Mouse (Mus musculus) testis, adult 2 months (tissue): ENCODE data around the gene Cdyl2. TPM values are rescaled to one million over a fixed set of nuclear protein-coding genes. Genes with fewer than 3 reads are reported as not detected.

ENCODE experiments used
- H3K27ac ChIP-seq: fragments of 200-500 bp; 2 replicates; pipeline ENCODE4 v1.5.1; 2012; ENCODE audit warnings: low read depth, low read length; ENCODE audit not compliant: control insufficient read depth, insufficient read depth
- H3K27me3 ChIP-seq: fragments of 200-500 bp; 2 replicates; pipeline ENCODE4 v1.6.1; 2012; ENCODE audit warnings: mild to moderate bottlenecking, low read length, moderate library complexity; ENCODE audit not compliant: control insufficient read depth, insufficient read depth
- H3K36me3 ChIP-seq: fragments of 200-500 bp; 2 replicates; pipeline ENCODE4 v1.6.1; 2012; ENCODE audit warnings: mild to moderate bottlenecking, low read length; ENCODE audit not compliant: control insufficient read depth, insufficient read depth
- H3K4me1 ChIP-seq: fragments of 200-500 bp; 2 replicates; pipeline ENCODE4 v1.6.1; 2012; ENCODE audit warnings: low read length; ENCODE audit not compliant: control insufficient read depth, insufficient read depth
- H3K4me3 ChIP-seq: fragments of 200-500 bp; 2 replicates; pipeline ENCODE4 v1.5.1; 2012; ENCODE audit warnings: low read depth, mild to moderate bottlenecking, low read length, moderate library complexity, mixed read lengths; ENCODE audit not compliant: control insufficient read depth
- CTCF ChIP-seq: fragments of 200-500 bp; IDR thresholded peaks from 2 replicates; pipeline ENCODE4 v1.5.1; 2012; ENCODE audit warnings: low read depth, mild to moderate bottlenecking, inconsistent platforms, low read length, moderate library complexity; ENCODE audit not compliant: control insufficient read depth, insufficient read depth, insufficient replicate concordance
- POLR2A ChIP-seq: fragments of 200-500 bp; IDR thresholded peaks from 2 replicates; pipeline ENCODE4 v1.6.1; 2012; ENCODE audit warnings: low read depth, mild to moderate bottlenecking, inconsistent platforms, low read length, moderate library complexity; ENCODE audit not compliant: control insufficient read depth
- polyA plus RNA-seq: library from polyadenylated mRNA; depleted of rRNA; stranded (reverse); fragments of >200 nt; gene quantifications from 2 replicates; pipeline ENCODE4 v1.2.3, GENCODE M21; 2012

Cdyl2 gene
- polyA plus RNA-seq, 1 experiment = 11.9 TPM

DNA sequence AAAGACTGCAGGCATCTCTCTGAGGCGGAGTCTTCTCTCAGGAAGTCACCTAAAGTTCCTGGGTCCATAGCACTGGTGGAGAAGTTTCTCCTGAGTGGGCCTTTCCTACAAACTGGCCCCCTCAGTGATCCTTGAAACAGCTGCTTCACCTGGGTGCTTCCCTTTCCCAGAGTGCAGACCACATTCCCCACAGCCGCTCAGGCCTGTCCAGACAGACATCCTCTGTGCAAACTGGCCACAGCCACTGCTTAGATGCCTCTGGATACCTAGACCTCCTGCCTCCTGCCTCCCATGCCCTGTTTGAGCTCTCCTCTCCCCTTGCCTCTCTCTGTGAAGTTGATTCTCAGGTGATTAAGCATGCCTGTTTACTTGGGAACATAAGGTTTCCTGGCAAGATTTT, 156.1 kb downstream of the Cdyl2 start:
- Histone ChIP-seq H3K27ac (no peak overlapping the region), H3K36me3 (no peaks in the 10 kb centered on the region), H3K4me1 (no peaks in the 10 kb centered on the region), H3K4me3 (no peak overlapping the region), H3K27me3 (no peaks in the 10 kb centered on the region)
- TF ChIP-seq CTCF = no peak
- no peak for TF ChIP-seq POLR2A

DNA sequence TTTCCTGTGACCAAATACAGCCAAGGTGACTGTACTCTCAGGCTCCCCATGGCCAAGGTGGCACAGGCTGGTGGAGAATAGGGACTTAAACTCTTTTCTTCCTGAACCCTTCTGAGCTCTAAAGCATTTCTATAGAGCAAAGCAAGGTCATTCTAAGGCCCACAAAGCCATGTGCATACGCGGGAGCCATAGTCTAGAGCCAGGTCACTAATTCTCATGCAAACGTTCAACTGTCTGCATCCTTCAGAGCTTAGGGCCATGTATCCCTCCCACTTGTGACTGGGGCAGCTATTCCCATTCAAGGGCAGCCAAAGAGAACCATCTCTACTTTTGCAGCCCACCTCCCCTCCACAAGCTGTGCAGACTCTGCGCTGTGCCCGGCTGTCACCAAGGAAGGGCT, 159.7 kb downstream of the Cdyl2 start:
- Histone ChIP-seq H3K27me3 (no peaks in the 10 kb centered on the region), H3K4me3 (no peak overlapping the region), H3K4me1 (no peaks in the 10 kb centered on the region), H3K27ac (no peak overlapping the region), H3K36me3 (no peaks in the 10 kb centered on the region)
- TF ChIP-seq POLR2A = no peak
- TF ChIP-seq CTCF = no peak

DNA sequence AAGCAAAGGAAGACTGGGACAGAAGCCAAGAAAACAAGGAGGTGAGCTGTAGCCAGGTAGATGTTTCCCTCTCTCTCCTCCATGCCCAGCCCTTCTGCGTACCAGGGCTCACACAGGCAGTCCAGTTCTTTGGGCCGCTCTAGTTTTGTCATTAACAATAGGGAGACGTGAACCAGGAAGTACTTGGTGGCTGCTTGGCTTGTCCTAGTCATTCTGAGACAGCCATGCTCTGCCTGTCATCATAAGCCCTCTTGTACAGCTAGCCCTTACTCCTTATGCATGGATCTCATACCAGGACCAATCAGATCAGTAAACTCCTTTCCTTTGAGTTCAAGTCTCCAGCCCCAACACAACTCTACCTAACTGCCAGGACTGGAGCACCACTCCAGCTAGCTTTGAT, 180.0 kb downstream of the Cdyl2 start:
- Histone ChIP-seq H3K27me3 (no peaks in the 10 kb centered on the region), H3K36me3 (no peaks in the 10 kb centered on the region), H3K27ac (no peak overlapping the region), H3K4me3 (no peak overlapping the region), H3K4me1 (no peaks in the 10 kb centered on the region)
- TF ChIP-seq POLR2A = no peak
- TF ChIP-seq CTCF = no peak

DNA sequence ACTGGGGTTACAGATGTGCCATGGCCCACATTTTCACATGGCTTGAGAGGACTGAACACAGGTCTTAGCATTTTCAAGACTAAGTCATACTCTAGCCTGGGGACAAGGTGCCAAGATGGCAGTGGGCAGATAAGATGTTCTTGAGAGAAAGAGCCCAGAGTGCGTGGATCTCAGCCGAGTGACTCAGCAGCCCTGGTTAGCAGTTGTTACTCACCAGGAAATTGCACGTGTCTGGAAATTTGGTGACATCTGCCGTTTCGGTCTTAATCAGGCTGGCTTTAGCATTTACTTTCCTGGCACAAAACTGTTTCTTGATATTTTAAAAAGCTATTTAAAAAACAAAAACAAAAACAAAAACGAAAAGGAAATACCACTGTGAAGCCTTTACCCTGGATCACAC, 180.5 kb downstream of the Cdyl2 start:
- no peaks in the 10 kb centered on the region for H3K4me1 ChIP-seq
- H3K4me3 ChIP-seq = no peak overlapping the region
- no peak for TF ChIP-seq CTCF
- TF ChIP-seq POLR2A = no peak
- H3K27me3 ChIP-seq = no peaks in the 10 kb centered on the region
- H3K36me3 ChIP-seq = no peaks in the 10 kb centered on the region
- H3K27ac ChIP-seq = no peak overlapping the region

- no peaks in the 10 kb centered on the region for H3K36me3 ChIP-seq
- no peaks in the 10 kb centered on the region for H3K27me3 ChIP-seq
- no peaks in the 10 kb centered on the region for H3K4me1 ChIP-seq
- H3K27ac ChIP-seq = no peak overlapping the region
- TF ChIP-seq CTCF (no peak), POLR2A (no peak)
- no peak overlapping the region for H3K4me3 ChIP-seq
Measured at GRCm38 (mm10) chr8:116543366-116543765, 189.4 kb downstream of the Cdyl2 start.

GRCm38 (mm10) chr8:116542842-116543241, 189.9 kb downstream of the Cdyl2 start:
- Histone ChIP-seq H3K36me3 (no peaks in the 10 kb centered on the region), H3K4me1 (no peaks in the 10 kb centered on the region), H3K27me3 (no peaks in the 10 kb centered on the region), H3K27ac (no peak overlapping the region), H3K4me3 (no peak overlapping the region)
- no peak for TF ChIP-seq CTCF

GRCm38 (mm10) chr8:116540136-116540535, 192.7 kb downstream of the Cdyl2 start:
- no peak for TF ChIP-seq POLR2A
- no peak for TF ChIP-seq CTCF
- H3K27me3 ChIP-seq = no peaks in the 10 kb centered on the region
- H3K4me1 ChIP-seq = no peaks in the 10 kb centered on the region
- H3K27ac ChIP-seq = no peak overlapping the region
- H3K36me3 ChIP-seq = no peaks in the 10 kb centered on the region
- no peak overlapping the region for H3K4me3 ChIP-seq

DNA sequence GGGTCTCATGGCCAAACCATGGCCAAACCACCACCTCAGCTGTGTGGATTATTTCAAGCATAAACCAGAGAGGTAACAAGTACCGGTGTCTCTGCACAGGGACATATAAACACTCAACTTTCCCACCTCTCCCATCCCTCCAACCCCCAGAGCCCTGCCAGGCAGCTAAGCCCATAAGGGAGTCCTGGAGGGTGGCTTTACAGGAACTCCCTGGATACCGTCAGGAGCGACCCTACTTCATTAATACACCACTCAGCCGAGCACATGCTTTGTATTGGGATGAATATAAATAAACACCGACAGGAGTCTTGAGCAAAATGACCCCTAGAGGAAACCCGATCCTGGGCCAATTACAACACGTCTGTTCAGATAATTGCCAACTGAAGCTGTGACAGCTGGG, 194.0 kb downstream of the Cdyl2 start:
- Histone ChIP-seq H3K4me1 (no peaks in the 10 kb centered on the region), H3K27ac (no peak overlapping the region), H3K27me3 (no peaks in the 10 kb centered on the region), H3K36me3 (no peaks in the 10 kb centered on the region), H3K4me3 (no peak overlapping the region)
- TF ChIP-seq POLR2A (no peak), CTCF (no peak)
